Mouse (Mus musculus): ENCODE measurements at regions not wholly inside any gene's neighbourhood (a gene's known extent, or its start where the extent isn't known, plus 50 kb on each side); places are given as distances from the start of the nearest gene placed in this dataset.

DNA sequence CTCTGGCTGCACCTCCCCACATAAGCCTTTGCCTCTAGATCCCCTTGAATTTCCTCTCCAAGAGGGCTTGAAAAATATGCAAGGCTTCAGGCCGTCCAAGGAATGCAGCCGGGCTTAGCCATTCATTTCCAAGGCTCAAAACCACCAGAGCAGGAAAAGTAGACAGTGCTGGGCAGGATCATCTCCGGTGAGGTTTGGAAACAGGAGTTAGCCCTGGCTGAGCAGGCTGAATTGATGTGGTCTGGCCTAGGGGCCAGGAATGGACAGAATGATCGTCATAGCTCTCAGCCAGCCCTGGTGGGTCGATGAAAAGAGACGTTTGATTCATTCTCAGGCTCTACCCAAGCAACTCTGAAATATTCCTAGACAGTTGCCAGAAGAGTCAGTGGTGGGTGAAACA lies 529.7 kb upstream of the Tnp1 start:
- no peak for DNase-seq (ENCODE audit: low read depth, low spot score)

DNA sequence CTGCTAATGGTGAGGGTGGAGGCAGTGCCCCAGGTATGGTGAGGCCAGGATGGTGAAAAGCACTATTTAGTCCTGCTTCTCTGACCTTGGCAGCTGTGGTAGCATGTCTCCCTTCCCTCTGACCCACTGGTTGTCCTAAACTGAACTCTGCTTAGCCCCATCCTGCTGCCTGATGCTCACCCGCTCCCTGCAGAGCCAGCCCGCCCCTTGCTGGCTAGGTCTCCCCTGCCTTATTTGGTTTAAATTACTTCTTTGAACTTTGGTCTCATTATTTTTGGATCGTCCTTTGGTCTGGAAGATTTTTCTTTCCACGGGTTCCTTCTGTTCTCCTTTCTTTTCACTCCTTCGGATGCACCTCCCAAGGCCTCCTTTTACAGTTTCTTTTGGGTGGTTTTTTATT lies 525.7 kb upstream of the Tnp1 start:
- DNase-seq (ENCODE audit: low read depth, low spot score): no peak

DNA sequence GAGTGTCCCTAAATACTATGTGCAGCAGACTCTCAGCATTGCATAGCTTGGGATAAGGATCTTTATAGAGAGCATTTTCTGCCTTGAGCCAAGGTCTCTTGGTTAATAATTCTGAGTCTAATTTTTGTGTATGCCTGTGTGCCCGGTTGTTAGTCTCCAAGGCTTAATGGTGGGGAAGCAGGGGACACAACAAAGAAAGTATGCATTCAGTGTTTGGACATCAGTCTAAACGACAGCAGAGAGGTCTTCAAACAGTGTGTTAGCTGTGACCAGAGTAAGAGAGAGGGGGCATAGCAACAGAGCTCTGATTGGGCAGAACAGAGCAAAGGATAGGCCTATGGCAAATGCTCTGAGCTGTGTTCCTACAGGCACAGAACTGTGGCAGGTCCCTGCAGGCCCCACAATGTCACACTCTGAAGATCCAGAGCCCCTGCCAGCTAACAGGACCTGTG lies 522.7 kb upstream of the Tnp1 start:
- no peak for DNase-seq (ENCODE audit: low read depth, low spot score)

DNA sequence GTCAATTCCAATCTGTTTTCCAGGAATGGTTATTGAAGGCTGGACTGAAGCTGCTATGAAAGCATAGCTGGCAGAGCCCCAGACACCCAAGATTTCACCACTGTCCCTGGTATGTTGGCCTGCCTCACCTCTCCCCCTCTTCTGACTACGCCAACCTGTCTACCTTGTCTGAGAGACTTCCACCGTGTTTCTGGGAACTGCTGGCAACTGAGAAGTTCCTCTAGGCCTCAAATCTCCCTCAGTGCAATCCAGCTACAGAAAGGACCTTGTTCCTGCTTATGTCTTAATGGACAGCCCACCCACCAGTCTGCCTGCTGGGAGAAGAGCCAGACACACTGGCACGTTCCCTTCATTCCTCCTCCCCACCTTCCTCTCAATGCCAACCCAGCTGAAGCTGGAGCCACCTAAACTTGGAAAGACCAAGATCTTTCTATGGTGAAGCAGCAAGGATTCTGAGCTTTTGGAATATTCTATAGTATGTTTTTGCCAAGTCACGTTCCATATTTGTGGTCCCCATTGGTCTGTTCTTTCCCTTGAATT lies 520.1 kb upstream of the Tnp1 start:
- DNase-seq (ENCODE audit: low read depth, low spot score): no peak

DNA sequence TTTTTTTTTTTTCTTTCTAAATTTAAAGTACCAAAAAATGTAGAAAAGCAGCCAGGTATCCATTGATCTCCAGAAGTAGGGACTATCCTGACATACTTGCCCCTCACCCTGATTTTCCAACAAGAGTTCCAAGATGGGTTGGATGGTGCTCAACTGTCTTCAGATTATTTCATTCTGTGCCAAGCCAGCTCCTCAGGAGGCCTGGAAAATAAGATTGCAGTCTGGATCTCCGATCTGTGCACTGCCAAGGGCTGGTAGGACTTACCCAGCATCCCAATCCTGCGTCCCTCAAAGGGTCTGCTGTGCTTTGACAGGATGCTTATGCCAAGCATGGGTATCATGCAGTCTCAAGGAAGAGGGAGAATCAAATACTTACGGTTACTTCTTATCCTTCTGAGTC lies 517.8 kb upstream of the Tnp1 start:
- no peak for DNase-seq (ENCODE audit: low read depth, low spot score)

DNA sequence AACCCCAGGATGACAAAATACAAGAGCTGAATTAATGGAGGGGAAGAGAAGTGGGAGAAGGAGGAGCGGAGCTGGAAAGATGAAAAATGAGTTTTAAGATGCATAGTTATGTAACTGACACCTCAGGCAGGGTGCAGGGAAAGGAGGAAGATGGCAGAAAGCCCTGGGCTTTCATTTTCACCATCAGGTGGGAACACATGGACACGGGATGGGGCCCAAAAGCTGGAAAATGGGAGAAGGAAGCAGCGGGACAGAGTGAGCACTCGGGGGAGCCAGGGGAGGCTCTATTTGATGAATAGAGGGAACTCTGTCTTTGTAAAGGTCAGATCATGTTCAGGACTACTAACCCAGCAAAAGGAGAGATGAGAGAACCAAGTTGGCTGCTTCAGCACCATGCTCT lies 516.6 kb upstream of the Tnp1 start:
- DNase-seq (ENCODE audit: low read depth, low spot score): no peak

DNA sequence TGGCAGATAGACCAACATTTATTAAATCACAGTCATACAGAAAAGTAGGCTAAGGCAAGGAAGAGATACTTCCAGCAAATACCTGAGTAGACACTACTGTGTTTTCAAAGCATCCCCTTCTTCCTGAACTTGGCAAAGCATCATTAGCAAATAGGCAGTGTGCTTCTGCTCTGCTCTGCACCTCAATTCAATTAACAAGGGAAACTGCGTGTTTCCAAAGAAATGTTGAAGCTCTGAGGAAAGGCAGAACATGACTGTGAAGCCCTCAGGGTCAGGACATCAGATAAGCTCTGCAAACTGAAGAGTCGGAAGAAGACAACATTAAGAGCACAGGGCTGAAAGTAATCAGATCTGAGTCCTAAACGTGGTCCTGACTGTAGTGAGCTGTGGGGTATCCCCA lies 516.1 kb upstream of the Tnp1 start:
- no peak for DNase-seq (ENCODE audit: low read depth, low spot score)

DNA sequence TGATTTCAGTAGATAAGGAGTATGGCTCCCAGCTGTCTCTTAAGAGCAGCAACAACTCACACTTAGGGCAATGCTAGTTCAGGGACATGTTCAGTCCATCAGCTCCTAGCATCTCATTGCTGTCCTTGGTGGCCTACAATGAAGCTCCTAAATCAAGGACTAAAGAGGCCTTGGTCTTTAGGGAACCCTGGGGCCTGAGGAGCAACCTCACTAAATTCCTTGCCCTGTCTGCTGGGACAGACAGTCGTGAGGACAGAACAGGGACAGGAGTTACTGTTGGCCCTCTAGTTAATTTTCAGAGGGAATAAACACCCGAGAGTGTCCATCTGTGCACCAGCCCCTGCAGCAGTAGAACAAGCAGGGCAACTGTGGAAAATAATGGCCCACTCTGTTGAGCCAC lies 514.6 kb upstream of the Tnp1 start:
- no peak for DNase-seq (ENCODE audit: low read depth, low spot score)

DNA sequence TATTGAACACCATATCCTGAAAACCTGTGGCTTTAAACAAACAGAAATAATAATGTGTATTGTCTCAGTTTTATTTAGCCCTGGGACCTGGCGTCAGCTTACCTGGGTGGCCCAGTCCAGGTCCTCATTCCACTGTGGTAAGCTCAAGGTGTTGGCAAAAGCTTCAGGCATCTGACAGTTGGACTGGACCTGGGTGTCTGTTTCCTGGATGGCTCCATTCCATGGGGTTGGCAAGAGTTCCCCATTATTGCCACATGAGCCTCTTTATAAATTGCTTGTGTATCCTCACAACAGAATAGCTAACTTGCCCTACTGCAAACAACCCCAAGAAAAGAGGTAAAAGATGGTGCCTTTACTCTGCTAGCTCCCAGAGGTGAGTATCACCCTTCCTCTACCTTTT lies 512.9 kb upstream of the Tnp1 start:
- DNase-seq (ENCODE audit: low read depth, low spot score): no peak

DNA sequence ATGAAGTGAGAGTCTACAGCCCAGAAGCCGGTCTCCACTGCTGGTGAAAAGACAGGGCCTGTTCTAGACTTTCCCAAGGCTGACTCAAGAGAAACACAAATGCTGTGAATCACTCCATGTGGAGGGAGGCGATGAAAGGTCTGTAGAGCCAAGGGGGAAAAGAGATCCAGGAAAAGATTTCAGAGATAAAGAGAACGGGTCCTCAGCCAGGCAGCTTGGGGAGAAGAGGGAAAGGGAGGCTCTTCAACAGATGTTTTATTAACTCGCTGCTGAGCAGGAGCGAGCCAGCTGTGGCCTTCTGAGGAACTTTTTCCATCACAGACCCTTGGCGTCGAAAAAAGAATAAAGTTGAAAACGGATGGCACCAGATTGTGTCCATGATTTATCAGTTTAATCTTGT lies 500.7 kb upstream of the Tnp1 start:
- no peak for DNase-seq (ENCODE audit: low read depth, low spot score)

DNA sequence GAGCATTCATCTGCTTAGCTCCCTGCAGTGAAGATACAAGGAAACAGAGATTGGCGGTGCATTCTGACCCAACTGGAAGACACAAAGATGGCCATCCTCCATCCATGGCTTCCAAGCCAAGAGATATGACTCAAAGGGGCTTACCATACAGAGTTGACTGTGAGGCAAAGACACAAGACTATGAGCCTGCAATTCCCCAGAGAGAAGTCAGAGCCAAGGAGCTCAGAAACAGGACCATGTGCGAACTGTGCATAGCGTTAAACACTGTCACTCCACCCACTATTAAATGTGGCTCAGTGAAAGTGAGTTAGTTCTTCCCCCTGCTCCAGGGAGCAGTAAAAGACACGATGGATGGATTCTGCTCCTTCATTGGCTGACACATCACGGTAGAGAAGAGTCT lies 500.1 kb upstream of the Tnp1 start:
- no peak for DNase-seq (ENCODE audit: low read depth, low spot score)

DNA sequence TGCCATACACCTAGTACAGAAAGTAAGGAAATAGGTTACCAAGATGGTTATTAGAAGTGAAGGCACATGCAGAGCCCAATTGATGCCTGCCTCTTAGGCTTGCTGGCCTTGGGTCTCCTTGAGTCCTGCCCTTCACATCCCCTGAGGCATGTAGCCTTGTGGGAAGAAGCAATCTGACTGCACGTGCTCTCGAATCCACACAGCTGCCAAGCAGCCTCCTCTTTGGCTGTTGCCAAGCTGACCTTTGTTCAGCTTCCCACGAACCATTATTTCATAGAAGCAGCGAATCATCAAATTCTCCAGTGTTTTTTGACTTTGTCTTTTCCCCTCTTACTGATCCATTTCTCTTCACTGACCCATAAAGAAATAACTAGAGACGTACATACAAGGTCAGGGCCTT lies 498.1 kb upstream of the Tnp1 start:
- DNase-seq (ENCODE audit: low read depth, low spot score): no peak

DNA sequence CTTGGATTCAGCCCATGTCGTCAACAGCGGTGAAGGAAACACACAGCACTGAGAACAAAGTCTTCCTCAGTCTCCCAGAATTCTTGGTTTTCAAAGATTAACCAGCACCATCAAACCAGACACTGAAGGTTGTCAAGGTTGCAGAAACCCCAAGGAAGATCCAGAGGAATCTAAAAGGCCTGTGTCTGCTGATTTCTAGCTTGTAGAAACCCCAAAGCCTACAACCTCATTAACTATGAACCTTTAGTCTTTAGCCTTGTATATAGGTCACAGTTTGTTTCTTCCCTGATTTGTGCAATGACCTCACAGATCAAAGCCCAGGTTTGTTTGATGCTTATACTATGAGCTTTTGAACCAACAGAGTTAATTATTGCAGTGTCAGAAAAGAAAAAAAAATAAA lies 497.1 kb upstream of the Tnp1 start:
- no peak for DNase-seq (ENCODE audit: low read depth, low spot score)

DNA sequence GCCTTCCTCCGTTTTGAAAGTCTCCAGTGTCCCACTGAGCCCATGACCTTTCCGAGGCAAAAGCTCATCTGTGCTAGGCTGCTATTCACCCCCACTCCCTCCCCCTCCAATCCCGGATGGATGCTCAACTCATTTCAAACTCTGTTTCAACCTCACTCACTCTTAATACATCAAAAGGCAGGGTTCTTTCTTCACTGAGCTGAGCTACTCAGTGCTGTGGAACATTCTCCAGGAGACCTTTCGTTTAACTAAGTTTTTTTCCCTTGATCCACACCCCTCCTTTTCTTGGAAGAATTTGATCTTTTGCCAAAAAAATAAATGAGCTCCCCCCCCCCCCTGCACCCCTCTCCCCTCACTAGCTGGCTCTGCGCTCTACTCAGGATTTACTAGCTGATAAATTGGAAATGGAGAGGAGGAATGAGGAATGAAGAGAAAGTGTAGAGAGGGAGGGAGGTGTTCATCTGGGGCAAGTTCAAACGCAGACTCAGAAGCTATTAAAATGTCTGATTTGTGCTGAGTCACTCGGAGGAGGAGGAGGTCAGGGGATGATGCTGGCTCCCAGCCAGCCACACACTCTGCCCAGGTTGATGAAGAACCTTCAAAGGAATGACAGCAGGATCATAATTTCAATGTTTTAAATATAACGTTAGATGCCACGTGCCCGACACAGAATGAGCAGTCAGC lies 491.5 kb upstream of the Tnp1 start:
- no peak for DNase-seq (ENCODE audit: low read depth, low spot score)

DNA sequence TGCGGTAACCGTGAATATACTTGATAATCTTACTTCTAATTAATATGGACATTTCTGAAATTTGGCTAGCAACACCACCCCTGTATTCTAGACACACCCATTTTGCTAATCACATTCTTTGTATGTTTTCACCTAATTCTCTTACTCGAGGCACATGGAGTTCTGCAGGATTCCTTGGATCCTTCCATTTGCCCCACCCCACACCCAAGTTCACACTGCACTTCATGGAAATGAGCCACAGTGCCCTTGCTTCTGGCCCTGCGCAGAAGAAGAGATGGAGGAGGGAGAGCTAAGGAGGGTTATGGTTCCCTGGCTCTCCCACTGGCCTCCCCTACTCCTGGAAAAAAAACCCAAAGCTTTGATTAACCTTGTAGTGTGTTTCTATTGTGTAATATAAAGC lies 487.9 kb upstream of the Tnp1 start:
- DNase-seq (ENCODE audit: low read depth, low spot score): no peak

DNA sequence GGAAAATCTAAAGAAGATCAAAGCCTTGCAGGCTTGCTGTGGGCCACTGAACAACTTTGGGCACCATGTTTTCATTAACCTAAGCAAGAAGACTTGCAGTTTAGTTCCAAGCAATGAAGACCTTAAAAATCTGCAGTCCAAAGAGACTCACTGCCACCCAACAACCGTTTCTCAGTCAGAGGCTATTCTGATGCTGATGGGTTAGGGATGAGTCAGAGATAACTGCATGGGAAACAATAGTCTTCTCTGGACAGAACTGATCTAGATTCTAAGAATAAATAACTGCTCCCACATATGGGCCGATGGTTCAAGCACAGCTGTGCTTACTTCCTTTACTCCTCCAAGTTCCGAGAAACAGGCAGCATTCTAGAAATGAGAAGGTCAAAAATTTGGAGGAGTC lies 485.0 kb upstream of the Tnp1 start:
- no peak for DNase-seq (ENCODE audit: low read depth, low spot score)

DNA sequence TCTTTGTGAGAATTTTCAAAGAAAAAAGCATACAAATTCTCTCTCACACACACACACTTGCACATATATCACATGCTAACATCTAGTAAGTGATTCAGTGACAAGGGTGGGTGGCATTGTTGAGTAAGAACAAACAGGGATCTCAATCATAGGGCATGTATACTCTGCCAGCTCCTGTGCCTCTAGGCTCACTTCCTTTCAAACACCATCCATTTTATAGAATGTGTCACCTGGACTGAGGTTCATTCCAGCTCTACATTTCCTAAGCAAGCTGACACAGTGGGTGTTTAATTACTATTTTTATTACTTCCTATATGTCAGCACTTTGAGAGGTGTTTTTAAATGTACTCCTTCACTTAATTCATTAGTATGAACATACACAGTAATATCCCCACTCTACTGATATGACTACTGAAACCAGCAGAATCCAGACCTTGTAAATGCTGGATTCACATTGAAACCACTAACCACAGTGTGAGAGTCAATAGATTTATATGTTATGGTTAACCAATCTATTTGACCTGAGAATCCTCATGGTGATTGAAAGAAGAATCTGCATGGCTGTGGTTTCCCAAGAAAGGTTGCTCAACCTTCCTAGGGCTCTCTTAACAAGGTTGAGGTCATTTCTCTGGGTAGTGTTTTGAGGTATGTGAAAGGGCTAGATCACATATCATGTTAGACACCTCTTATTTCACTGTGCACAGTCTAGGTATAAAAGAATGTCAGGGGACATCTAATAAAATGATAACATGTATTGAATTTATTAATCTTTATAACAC lies 480.5 kb upstream of the Tnp1 start:
- DNase-seq (ENCODE audit: low read depth, low spot score): no peak

DNA sequence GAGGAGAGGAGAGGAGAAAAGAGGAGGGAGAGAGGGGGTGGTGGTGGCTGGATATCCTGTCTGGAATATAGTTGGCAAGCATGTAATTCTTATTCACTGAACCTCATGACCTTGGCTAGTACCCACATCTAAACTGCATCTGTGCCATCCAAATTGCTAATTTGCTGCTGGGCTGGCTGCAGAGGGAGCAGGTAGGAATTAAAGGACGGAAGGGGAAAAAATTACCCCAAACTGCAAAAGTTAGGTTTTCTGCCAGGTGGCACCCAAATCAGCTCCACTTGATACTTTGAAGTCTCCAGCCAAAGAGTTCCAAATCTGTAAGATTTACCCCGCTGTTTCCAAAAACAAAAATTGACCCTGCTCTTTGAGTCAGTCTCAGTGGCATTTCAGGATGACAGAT lies 466.2 kb upstream of the Tnp1 start:
- no peak for DNase-seq (ENCODE audit: low read depth, low spot score)

DNA sequence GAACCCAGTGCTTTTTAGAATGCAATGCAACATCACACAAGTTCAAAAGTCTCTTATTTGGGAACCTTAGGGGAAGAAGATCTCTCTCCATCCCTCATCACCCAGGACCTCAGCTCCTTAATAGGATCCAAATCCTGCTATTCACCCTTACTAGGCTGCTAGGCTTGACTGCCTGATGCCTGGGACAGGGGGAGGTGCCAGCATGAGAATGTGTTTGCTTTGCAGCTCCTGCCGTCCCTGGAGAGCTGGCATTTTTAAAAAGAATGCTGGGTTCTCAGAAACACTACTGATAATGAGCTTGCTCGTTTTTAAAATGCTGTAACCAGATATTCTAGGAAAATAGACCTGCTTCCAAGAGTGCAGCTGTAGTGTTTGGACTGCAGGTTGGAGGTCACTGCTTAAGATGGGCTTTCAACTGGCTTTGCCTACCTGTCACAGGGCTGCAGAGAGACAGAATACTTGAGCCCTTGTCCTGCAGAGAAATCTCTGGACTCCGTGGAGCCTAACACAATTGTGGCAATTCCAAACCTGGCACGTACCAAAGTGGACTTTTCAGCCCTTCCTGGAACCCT lies 463.7 kb upstream of the Tnp1 start:
- no peak for DNase-seq (ENCODE audit: low read depth, low spot score)

DNA sequence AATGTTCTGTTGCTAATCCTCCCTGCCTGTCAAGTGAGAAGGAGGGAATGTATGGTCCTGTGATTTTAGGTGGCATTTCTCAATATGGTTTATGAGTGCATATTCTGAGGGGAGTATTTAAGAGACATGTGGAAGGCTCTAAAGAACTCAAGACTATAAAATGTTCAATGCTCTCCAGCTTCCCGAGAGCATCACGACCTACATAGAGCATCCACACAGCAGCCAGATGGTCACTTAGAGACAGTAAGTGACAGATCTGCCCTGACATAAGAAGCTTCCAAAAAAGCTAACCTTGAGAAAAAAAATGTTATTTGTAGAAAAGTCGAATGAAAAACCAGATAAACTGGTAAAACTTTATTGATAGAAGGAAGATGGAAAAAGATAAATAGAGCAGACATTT lies 444.9 kb upstream of the Tnp1 start:
- no peak for DNase-seq (ENCODE audit: low read depth, low spot score)

DNA sequence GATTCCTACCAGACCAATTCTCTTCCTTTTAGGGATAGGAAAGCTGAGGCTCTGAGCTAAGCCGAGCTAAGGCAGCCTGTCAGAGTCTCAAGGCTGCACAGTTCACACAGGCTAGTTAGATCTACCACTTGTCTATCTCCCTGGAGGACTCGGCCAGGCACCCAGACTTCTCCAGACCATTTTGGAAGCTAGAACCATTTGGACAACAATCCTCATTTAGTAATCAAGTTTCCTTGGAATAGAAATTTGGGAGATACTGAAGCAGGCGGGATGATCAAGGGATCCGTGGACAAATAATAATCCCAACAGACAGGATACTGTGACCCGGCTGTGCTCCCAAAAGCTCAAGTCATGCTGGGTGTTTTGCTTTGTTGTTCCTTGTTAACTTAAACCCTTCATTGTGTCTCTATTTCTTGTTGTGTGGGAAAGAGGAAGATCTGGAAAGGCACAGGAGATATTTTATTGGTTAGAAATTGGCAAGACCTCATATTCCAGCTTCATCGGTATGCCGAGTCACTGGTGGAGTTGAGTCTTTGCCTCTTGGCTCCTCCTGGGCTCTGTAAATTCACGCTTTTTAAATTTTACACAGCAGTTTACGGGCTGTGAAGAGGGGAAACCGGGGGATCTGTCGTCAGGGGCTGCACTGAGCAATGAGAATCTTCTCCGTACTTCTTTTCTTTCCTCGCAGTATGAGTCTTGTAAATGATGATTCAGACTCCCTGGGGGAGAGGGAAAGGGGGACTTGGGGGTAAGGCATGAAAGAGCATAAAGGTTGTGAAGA lies 444.2 kb upstream of the Tnp1 start:
- no peak for DNase-seq (ENCODE audit: low read depth, low spot score)

DNA sequence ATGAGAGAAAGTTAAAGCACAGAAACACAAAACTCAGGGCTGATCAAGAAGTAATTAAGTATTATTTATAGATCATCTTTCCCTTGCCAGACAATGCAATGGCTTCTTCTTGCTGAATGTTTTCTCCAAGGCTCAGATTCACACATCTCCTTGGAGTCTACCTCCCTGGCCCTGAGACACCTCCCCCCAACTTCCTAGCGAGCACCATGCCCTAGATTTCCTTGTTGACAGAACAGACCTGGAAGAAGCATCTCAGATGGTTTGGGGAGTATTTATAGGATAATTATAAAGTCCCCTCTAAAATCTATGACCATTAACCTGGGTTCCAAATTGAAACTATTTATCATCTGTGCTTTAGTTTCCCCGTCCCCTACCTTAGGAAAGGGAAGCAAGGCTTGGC lies 441.6 kb upstream of the Tnp1 start:
- DNase-seq (ENCODE audit: low read depth, low spot score): no peak

All from telencephalon, adult 2 months (tissue).